Mouse (Mus musculus) erythroblast, embryonic 14.5 days (primary cell): ENCODE results near the gene 1700030J22Rik. TPM values are rescaled to one million over a fixed set of nuclear protein-coding genes. Genes with fewer than 3 reads are reported as not detected.

Source experiments
- H3K27me3 ChIP-seq: 2 replicates; pipeline ENCODE4 v1.6.1; 2012; ENCODE audit warnings: inconsistent platforms; ENCODE audit not compliant: control insufficient read depth
- H3K36me3 ChIP-seq: 2 replicates; pipeline ENCODE4 v1.6.1; 2012; ENCODE audit warnings: mild to moderate bottlenecking, inconsistent platforms; ENCODE audit not compliant: control insufficient read depth
- H3K4me1 ChIP-seq: 2 replicates; pipeline ENCODE4 v1.6.1; 2012; ENCODE audit warnings: inconsistent platforms; ENCODE audit not compliant: control insufficient read depth
- H3K4me3 ChIP-seq: replicated peaks from 2 replicates; pipeline ENCODE3; 2012; ENCODE audit warnings: moderate library complexity, mild to moderate bottlenecking, inconsistent platforms
- H3K9me3 ChIP-seq: 2 replicates; pipeline ENCODE4 v1.6.1; 2012; ENCODE audit warnings: low read length, inconsistent platforms, mixed read lengths; ENCODE audit not compliant: control insufficient read depth
- GATA1 ChIP-seq: IDR thresholded peaks from 2 replicates; pipeline ENCODE4 v1.6.1; 2012; ENCODE audit warnings: low read length, inconsistent platforms, mixed read lengths
- TAL1 ChIP-seq: IDR thresholded peaks from 3 replicates; pipeline ENCODE4 v1.6.1; 2012; ENCODE audit warnings: low read length, inconsistent platforms, mixed read lengths
- polyA plus RNA-seq: library from polyadenylated mRNA; stranded (reverse); fragments of >175 nt; gene quantifications from 2 replicates; pipeline ENCODE4 v1.2.3, GENCODE M21; 2012

The 1700030J22Rik gene
- polyA plus RNA-seq, result 0.36 and 0.62 TPM in 2 replicates

- Histone ChIP-seq H3K36me3 (no peaks in the 10 kb centered on the region; the same call in none of the 2 replicates), H3K27me3 (peaks cover 10% of the 10 kb centered on the region), H3K4me3 (peak within 1 kb of the TSS; percentile 69), H3K4me1 (peaks cover 24% of the 10 kb centered on the region), H3K9me3 (no peaks in the 10 kb centered on the region)
- TF ChIP-seq GATA1 (no peak), TAL1 (no peak)
These were observed at the start of gene 1700030J22Rik for GRCm38 (mm10) chr8:116978631-116979256. 1700030J22Rik (minus strand) TSS chr8:116978959.

DNA sequence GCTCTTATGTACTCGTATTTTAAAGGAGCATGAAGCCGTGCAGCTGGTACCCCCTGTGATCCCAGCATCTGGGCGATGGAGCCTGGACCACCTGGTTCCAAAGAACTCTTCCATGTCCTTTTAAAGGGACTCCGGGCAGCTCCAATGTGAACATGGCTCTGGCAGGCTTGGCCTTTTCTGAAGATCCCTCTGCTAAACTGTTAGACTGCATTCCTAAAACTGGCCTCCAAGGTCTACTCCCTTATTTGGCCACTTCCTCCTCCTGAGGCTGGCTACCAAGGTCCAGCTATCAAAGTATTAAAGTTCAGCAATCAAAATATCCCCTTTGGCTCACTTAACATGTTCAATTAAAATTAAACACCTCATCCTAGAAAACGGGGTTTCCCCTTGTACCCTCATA is 48.8 kb upstream of the 1700030J22Rik start:
- Histone ChIP-seq H3K27me3 (no peaks in the 10 kb centered on the region), H3K36me3 (no peaks in the 10 kb centered on the region), H3K9me3 (no peaks in the 10 kb centered on the region), H3K4me3 (no peak overlapping the region), H3K4me1 (no peaks in the 10 kb centered on the region)
- TF ChIP-seq GATA1 (no peak), TAL1 (no peak)

DNA sequence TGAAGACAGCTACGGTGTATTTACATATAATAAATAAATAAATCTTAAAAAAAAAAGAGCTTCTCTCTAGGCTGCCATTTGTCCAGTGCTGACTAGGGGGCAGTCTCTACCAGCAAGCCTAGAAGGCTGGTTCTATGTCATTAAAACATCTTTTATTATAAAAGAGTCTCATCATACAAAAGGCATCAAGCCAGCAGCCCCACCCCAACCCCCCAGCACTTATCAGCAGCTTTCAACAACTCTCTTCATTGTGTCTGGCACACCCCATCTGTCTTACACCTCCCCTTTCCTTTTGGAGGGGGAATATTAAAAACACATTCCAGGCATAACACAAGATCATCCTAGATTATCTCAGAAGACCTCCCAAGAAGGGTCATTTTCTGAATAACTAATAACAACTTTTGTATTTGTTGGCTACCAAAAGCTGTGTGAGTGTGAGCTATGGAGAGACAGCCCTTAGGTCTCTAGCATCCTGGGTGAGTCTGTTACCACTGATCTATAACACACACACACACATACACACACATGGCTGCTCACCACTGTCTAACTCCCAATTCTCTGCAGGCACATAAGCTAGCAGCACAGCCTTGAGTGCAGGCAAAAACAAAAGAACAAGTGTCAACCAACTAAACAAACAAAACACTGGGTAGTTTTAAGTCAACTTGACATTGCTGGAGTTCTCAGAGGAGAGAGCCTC is 43.7 kb upstream of the 1700030J22Rik start:
- TF ChIP-seq GATA1 (no peak), TAL1 (no peak)

DNA sequence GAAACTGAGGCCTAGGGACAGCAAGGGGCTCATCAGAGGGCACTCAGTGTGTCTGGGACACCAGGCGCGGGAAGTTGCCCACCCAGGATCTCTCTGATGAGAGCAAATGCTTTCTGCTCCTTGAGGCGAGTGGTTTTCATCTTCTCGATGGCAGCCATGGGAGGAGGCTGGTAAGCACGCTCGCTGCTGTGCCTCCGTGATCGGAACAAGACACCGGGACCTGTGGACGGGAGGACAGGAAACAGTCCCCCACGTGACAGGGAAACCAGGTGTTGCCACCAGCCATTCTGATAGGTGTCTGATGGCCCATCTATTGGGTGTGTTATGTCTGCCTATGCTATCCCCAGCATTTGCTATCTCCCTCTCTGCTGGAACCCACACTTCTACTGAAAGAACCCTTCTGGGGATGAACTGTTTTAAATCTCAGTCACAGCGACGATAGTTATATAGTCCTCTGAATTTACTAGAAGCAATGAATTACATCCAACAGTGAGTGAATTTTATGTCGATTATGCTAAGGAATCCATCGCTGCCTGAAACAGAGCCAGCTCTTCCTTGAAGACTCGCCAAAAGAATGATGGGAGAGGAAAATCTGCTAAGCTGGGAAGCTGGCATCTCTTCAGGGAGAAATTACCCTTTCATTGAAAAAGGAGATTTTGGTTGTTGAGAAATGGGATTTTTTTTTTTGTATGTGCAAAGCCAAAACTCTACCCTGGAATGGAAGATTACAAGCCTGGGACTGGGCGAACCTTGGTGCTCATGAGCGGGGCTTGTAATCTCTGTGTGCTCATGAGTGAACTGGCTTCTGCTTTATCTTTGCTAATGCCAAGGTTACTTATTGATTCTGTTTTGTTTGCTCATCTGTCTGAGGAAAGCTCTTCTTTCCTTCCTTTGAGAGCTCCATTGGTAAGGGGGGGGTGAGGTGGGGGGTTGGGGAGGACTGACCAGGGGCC is 40.8 kb upstream of the 1700030J22Rik start:
- TF ChIP-seq GATA1 (no peak), TAL1 (no peak)
- Histone ChIP-seq H3K9me3 (no peaks in the 10 kb centered on the region), H3K4me1 (no peaks in the 10 kb centered on the region), H3K36me3 (no peaks in the 10 kb centered on the region), H3K4me3 (no peak overlapping the region), H3K27me3 (peaks cover 6% of the 10 kb centered on the region; the same call in 1 of the 2 replicates)

More for the DNA sequence above, 43.7 kb upstream of the 1700030J22Rik start:
- H3K9me3 ChIP-seq, result no peaks in the 10 kb centered on the region
- no peaks in the 10 kb centered on the region for H3K36me3 ChIP-seq
- no peaks in the 10 kb centered on the region for H3K4me1 ChIP-seq
- no peaks in the 10 kb centered on the region for H3K27me3 ChIP-seq
- H3K4me3 ChIP-seq, result no peak overlapping the region

- no peaks in the 10 kb centered on the region for H3K9me3 ChIP-seq
- H3K4me1 ChIP-seq, result no peaks in the 10 kb centered on the region
- H3K36me3 ChIP-seq, result no peaks in the 10 kb centered on the region
- no peak overlapping the region for H3K4me3 ChIP-seq
- TF ChIP-seq GATA1 (no peak), TAL1 (no peak)
- H3K27me3 ChIP-seq, result peaks cover 6% of the 10 kb centered on the region; the same call in 1 of the 2 replicates
These were observed 39.1 kb upstream of the 1700030J22Rik start for GRCm38 (mm10) chr8:117017896-117018295.

DNA sequence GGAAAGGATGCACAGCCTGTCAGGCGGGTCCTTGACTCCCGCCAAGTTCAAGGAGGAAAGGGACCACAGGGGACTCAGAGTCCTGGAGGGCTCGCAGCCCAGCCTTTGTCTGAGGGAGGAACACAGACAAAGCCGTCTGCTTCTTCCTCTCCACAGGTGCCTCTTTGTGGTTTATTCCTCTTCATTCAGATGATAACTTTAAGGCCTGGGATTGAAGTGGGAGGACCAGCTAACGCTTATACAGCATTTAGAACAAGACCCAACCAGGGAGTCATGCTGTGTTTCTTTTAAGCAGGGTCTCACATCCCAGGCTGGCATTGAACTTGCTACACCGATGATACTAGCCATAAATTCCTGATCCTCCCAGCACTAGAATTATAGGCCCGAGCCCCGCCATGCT is 38.2 kb upstream of the 1700030J22Rik start:
- H3K4me3 ChIP-seq, result no peak overlapping the region
- TF ChIP-seq GATA1 (no peak), TAL1 (no peak)
- H3K9me3 ChIP-seq, result no peaks in the 10 kb centered on the region
- peaks cover 6% of the 10 kb centered on the region; the same call in 1 of the 2 replicates for H3K27me3 ChIP-seq
- no peaks in the 10 kb centered on the region for H3K4me1 ChIP-seq
- no peaks in the 10 kb centered on the region for H3K36me3 ChIP-seq

- Histone ChIP-seq H3K4me1 (no peaks in the 10 kb centered on the region), H3K36me3 (no peaks in the 10 kb centered on the region), H3K9me3 (no peaks in the 10 kb centered on the region), H3K4me3 (no peak overlapping the region), H3K27me3 (peaks cover 6% of the 10 kb centered on the region; the same call in 1 of the 2 replicates)
- TF ChIP-seq TAL1 (no peak), GATA1 (no peak)
These were observed 36.9 kb upstream of the 1700030J22Rik start for GRCm38 (mm10) chr8:117015670-117016069.

DNA sequence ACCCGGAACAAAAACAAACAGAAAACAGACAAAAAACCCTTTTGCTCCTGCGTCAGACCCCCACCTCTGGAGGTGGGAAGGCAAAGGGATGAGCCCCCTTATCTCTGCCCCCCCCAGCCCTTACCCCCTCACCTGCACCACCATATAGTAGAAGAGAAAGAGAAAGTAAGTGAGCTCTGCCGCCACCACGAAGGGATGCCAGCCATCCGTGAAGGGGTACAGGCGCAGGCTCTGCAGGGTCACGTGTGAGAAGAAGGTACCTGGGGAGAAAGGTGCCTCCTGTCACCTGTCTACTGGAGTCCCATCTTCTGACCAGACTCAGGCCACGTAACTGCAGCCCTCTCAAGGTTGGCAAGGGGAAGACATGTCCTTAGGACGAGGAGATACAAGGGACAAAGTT is 32.6 kb upstream of the 1700030J22Rik start:
- H3K36me3 ChIP-seq, result no peaks in the 10 kb centered on the region
- no peak overlapping the region for H3K4me3 ChIP-seq
- TF ChIP-seq TAL1 (no peak), GATA1 (no peak)
- no peaks in the 10 kb centered on the region for H3K4me1 ChIP-seq
- H3K27me3 ChIP-seq, result peaks cover 4% of the 10 kb centered on the region; the same call in 1 of the 2 replicates
- H3K9me3 ChIP-seq, result no peaks in the 10 kb centered on the region; the same call in 1 of the 2 replicates
